Mouse (Mus musculus) heart, embryonic 15.5 days (tissue): ENCODE measurements around the gene Psg28. TPM values are rescaled to one million over a fixed set of nuclear protein-coding genes. Genes with fewer than 3 reads are reported as not detected.
"Not testable (repeated sequence)": the region's sequence is repeated elsewhere in the genome, so short reads cannot be mapped to it uniquely, and the experiment has no call there.

Experiments
- ATAC-seq: fragments of 200-750 bp; cut with Nextera tagmentation; replicated peaks from 2 replicates; pipeline ENCODE4 v1.8.0; 2017; ENCODE audit warnings: low read depth, moderate TSS enrichment; ENCODE audit not compliant: insufficient number of reproducible peaks, insufficient read depth, low FRiP score
- H3K27ac ChIP-seq: fragments of 300-500 bp; sonication (generic); 2 replicates; pipeline ENCODE4 v1.5.1; 2015; ENCODE audit warnings: mild to moderate bottlenecking, inconsistent platforms
- H3K27me3 ChIP-seq: fragments of 300-500 bp; sonication (generic); 2 replicates; pipeline ENCODE4 v1.6.1; 2015; ENCODE audit warnings: inconsistent platforms
- H3K36me3 ChIP-seq: fragments of 300-500 bp; sonication (generic); 2 replicates; pipeline ENCODE4 v1.6.1; 2015; ENCODE audit warnings: mild to moderate bottlenecking, inconsistent platforms
- H3K4me1 ChIP-seq: fragments of 300-500 bp; sonication (generic); replicated peaks from 2 replicates; pipeline ENCODE4 v1.6.1; 2015; ENCODE audit warnings: inconsistent platforms
- H3K4me2 ChIP-seq: fragments of 300-500 bp; sonication (generic); 2 replicates; pipeline ENCODE4 v1.6.1; 2015; ENCODE audit warnings: inconsistent platforms, mild to moderate bottlenecking, moderate library complexity
- H3K4me3 ChIP-seq: fragments of 300-500 bp; sonication (generic); 2 replicates; pipeline ENCODE4 v1.5.1; 2015; ENCODE audit warnings: mild to moderate bottlenecking, inconsistent platforms
- H3K9ac ChIP-seq: fragments of 300-500 bp; sonication (generic); 2 replicates; pipeline ENCODE4 v1.6.1; 2015; ENCODE audit warnings: mild to moderate bottlenecking, inconsistent platforms
- H3K9me3 ChIP-seq: fragments of 300-500 bp; sonication (generic); replicated peaks from 2 replicates; pipeline ENCODE4 v1.6.1; 2016; ENCODE audit warnings: inconsistent platforms
- WGBS: fragments of 180-500 bp; shearing (Covaris S2); methylation state at CpG from one replicate; pipeline ENCODE4 v1.1.7; 2015; ENCODE audit warnings: mixed read lengths; 5-methylcytosine and 5-hydroxymethylcytosine counted together
- microRNA-seq: library from miRNA; unstranded; fragments of <30 nt; microRNA quantifications from one replicate; pipeline ENCODE4, GENCODE M21; 2016
- polyA plus RNA-seq: library from polyadenylated mRNA; unstranded; fragments of >200 nt; fragmentation: Nextera tagmentation; extraction: Ambion mirVana; gene quantifications from 2 replicates; pipeline ENCODE4 v1.2.1, GENCODE M21; 2015

The Psg28 gene
- polyA plus RNA-seq = not detected in 2 replicates

GRCm38 (mm10) chr7:18431941-18432340 is at the start of gene Psg28:
Gene Psg28 (minus strand): TSS chr7:18432041.
- not testable (repeated sequence) for ATAC-seq
- WGBS = 73% methylated on average over 2 of the region's 2 CpGs

GRCm38 (mm10) chr7:18403407-18403806 is 28.4 kb downstream of the Psg28 start:
- WGBS = 37% methylated on average over 11 of the region's 11 CpGs
- peaks cover 7% of the 10 kb centered on the region; the same call in 1 of the 2 replicates for H3K9me3 ChIP-seq
- no peak for ATAC-seq

More at GRCm38 (mm10) chr7:18431941-18432340, at the start of gene Psg28:
- H3K27me3 ChIP-seq, H3K4me2 ChIP-seq, H3K9me3 ChIP-seq, H3K36me3 ChIP-seq, H3K4me1 ChIP-seq, H3K27ac ChIP-seq, H3K4me3 ChIP-seq, H3K9ac ChIP-seq: not testable (repeated sequence)

GRCm38 (mm10) chr7:18402527-18403237 is 29.2 kb downstream of the Psg28 start:
- Histone ChIP-seq H3K27me3 (no peaks in the 10 kb centered on the region), H3K9ac (no peak overlapping the region), H3K9me3 (peaks cover 7% of the 10 kb centered on the region; the same call in 1 of the 2 replicates), H3K4me2 (no peak overlapping the region), H3K36me3 (no peaks in the 10 kb centered on the region), H3K4me3 (no peak overlapping the region), H3K4me1 (no peaks in the 10 kb centered on the region), H3K27ac (no peak overlapping the region)
- 0 out of 2 replicates have a peak, but pooled peaks have one; percentile 27 for ATAC-seq
- WGBS = 29% methylated on average over 35 of the region's 35 CpGs

More at GRCm38 (mm10) chr7:18403407-18403806, 28.4 kb downstream of the Psg28 start:
- H3K36me3 ChIP-seq = no peaks in the 10 kb centered on the region
- no peak overlapping the region for H3K27ac ChIP-seq
- no peak overlapping the region for H3K9ac ChIP-seq
- H3K4me2 ChIP-seq = no peak overlapping the region
- no peak overlapping the region for H3K4me3 ChIP-seq
- no peaks in the 10 kb centered on the region for H3K27me3 ChIP-seq
- H3K4me1 ChIP-seq = no peaks in the 10 kb centered on the region

- not testable (repeated sequence) for H3K36me3 ChIP-seq, H3K4me3 ChIP-seq, H3K4me1 ChIP-seq, H3K4me2 ChIP-seq, H3K9me3 ChIP-seq, H3K9ac ChIP-seq, ATAC-seq, H3K27ac ChIP-seq, H3K27me3 ChIP-seq
- 71% methylated on average over 4 of the region's 4 CpGs for WGBS
Observed at GRCm38 (mm10) chr7:18391483-18391882, 40.4 kb downstream of the Psg28 start.

GRCm38 (mm10) chr7:18378295-18378694 is 53.5 kb downstream of the Psg28 start:
- H3K4me3 ChIP-seq = no peak overlapping the region
- H3K36me3 ChIP-seq = no peaks in the 10 kb centered on the region
- H3K9me3 ChIP-seq = no peaks in the 10 kb centered on the region; the same call in none of the 2 replicates
- 52% methylated on average over 2 of the region's 2 CpGs for WGBS
- ATAC-seq = no peak
- H3K9ac ChIP-seq = no peak overlapping the region
- no peaks in the 10 kb centered on the region for H3K27me3 ChIP-seq
- no peaks in the 10 kb centered on the region for H3K4me1 ChIP-seq
- no peak overlapping the region for H3K4me2 ChIP-seq
- H3K27ac ChIP-seq = no peak overlapping the region

Small RNAs within 50 kb of the gene (microRNA-seq; reads per million reads assigned to microRNA genes)
- gene Gm24715 = not detected

Other genes with a start within 250 kb of the Psg28 start
- not detected in 2 replicates for gene Mill1, start 186.7 kb downstream of the Psg28 start, polyA plus RNA-seq
- not detected in 2 replicates for gene Psg18, start 77.0 kb downstream of the Psg28 start, polyA plus RNA-seq
- not detected in 2 replicates for gene Psg26, start 52.1 kb upstream of the Psg28 start, polyA plus RNA-seq
- 0.06 TPM in 1 of 2 replicates, not detected in the other for gene Psg25, start 100.2 kb upstream of the Psg28 start, polyA plus RNA-seq
- gene Psg27, start 135.3 kb upstream of the Psg28 start, polyA plus RNA-seq = not detected in 2 replicates
- not detected in 2 replicates for gene Psg23, start 184.5 kb upstream of the Psg28 start, polyA plus RNA-seq
- not detected in 2 replicates for gene Psg21, start 224.7 kb upstream of the Psg28 start, polyA plus RNA-seq